Mouse (Mus musculus) forebrain, embryonic 11.5 days (tissue): ENCODE data around the gene Ckmt2. TPM values are rescaled to one million over a fixed set of nuclear protein-coding genes. Genes with fewer than 3 reads are reported as not detected.

Experiments used
- polyA plus RNA-seq: library from polyadenylated mRNA; unstranded; fragments of >200 nt; fragmentation: Nextera tagmentation; extraction: Ambion mirVana; gene quantifications from 2 replicates; pipeline ENCODE4 v1.2.1, GENCODE M21; 2014

Ckmt2 gene
- polyA plus RNA-seq, 1 experiment from 2014 or later: not detected

Other genes with a start within 250 kb of the Ckmt2 start
- not detected in 2 replicates for gene Acot12, start 135.4 kb downstream of the Ckmt2 start, polyA plus RNA-seq
- 31.0 and 33.8 TPM in 2 replicates for gene Zcchc9, start 69.2 kb downstream of the Ckmt2 start, polyA plus RNA-seq